Mouse (Mus musculus) forebrain, embryonic 12.5 days (tissue): ENCODE measurements at regions not wholly inside any gene's neighbourhood (a gene's known extent, or its start where the extent isn't known, plus 50 kb on each side); places are given as distances from the start of the nearest gene placed in this dataset.
A peak's percentile ranks its signal among the peaks of the same experiment; 100 is the strongest.

ENCODE experiments used
- ATAC-seq: fragments of 200-750 bp; cut with Nextera tagmentation; 2 replicates; pipeline ENCODE4 v1.8.0; 2017; ENCODE audit warnings: moderate TSS enrichment; ENCODE audit not compliant: low FRiP score
- H3K27ac ChIP-seq: fragments of 300-500 bp; sonication (generic); 2 replicates; pipeline ENCODE4 v1.5.1; 2016; ENCODE audit warnings: mild to moderate bottlenecking
- H3K27me3 ChIP-seq: fragments of 300-500 bp; sonication (generic); 2 replicates; pipeline ENCODE4 v1.6.1; 2016; ENCODE audit warnings: mild to moderate bottlenecking
- H3K36me3 ChIP-seq: fragments of 300-500 bp; sonication (generic); replicated peaks from 2 replicates; pipeline ENCODE4 v1.6.1; 2016; ENCODE audit warnings: mild to moderate bottlenecking
- H3K4me1 ChIP-seq: fragments of 300-500 bp; sonication (generic); 2 replicates; pipeline ENCODE4 v1.6.1; 2016
- H3K4me2 ChIP-seq: fragments of 300-500 bp; sonication (generic); 2 replicates; pipeline ENCODE4 v1.6.1; 2016; ENCODE audit warnings: mild to moderate bottlenecking, moderate library complexity
- H3K4me3 ChIP-seq: fragments of 300-500 bp; sonication (generic); replicated peaks from 2 replicates; pipeline ENCODE4 v1.5.1; 2016; ENCODE audit warnings: mild to moderate bottlenecking
- H3K9ac ChIP-seq: fragments of 300-500 bp; sonication (generic); 2 replicates; pipeline ENCODE4 v1.6.1; 2016; ENCODE audit warnings: mild to moderate bottlenecking
- H3K9me3 ChIP-seq: fragments of 300-500 bp; sonication (generic); 2 replicates; pipeline ENCODE4 v1.6.1; 2016
- WGBS: fragments of 180-500 bp; shearing (Covaris S2); methylation state at CpG from one replicate; pipeline ENCODE4 v1.1.7; 2016; 5-methylcytosine and 5-hydroxymethylcytosine counted together

DNA sequence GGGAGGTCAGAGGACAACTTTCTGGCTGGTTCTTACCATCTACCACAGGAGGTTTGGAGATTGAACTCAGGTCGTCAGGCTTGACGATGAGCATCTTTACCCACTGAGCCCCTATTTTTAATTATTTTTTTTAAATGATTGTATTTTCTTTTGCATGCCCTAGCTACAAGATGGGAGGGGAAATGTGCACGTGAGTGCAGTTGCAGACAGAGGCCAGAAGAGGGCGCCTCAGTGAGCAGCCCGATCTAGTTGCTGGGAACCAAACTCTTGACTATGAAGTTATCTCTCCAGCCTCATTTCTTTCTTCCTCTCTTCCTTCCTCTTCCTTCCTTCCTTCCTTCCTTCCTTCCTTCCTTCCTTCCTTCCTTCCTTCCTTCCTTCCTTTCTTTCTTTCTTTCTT is 537.3 kb upstream of the Adam5 start:
- no peak for ATAC-seq
- no peaks in the 10 kb centered on the region for H3K4me1 ChIP-seq
- no peak overlapping the region for H3K9ac ChIP-seq
- H3K4me3 ChIP-seq, result no peak overlapping the region
- no peaks in the 10 kb centered on the region for H3K36me3 ChIP-seq
- no peak overlapping the region for H3K27ac ChIP-seq
- no peaks in the 10 kb centered on the region for H3K27me3 ChIP-seq
- 90% methylated on average over 5 of the region's 5 CpGs for WGBS
- no peaks in the 10 kb centered on the region for H3K9me3 ChIP-seq
- H3K4me2 ChIP-seq, result no peak overlapping the region

GRCm38 (mm10) chr8:25358539-25359165 is 534.5 kb upstream of the Adam5 start:
- WGBS, result 91% methylated on average over 12 of the region's 12 CpGs
- no peak overlapping the region for H3K4me2 ChIP-seq
- no peak for ATAC-seq
- no peak overlapping the region for H3K4me3 ChIP-seq
- H3K27me3 ChIP-seq, result peaks cover 10% of the 10 kb centered on the region
- no peaks in the 10 kb centered on the region for H3K36me3 ChIP-seq
- H3K9ac ChIP-seq, result no peak overlapping the region
- no peak overlapping the region for H3K27ac ChIP-seq
- no peaks in the 10 kb centered on the region for H3K9me3 ChIP-seq
- H3K4me1 ChIP-seq, result peaks cover 8% of the 10 kb centered on the region; the same call in 1 of the 2 replicates

- no peak for ATAC-seq
- Histone ChIP-seq H3K27me3 (peaks cover 29% of the 10 kb centered on the region), H3K4me1 (peaks cover 11% of the 10 kb centered on the region; the same call in 1 of the 2 replicates), H3K9ac (peak overlapping the region; percentile 29; the same call in 1 of the 2 replicates), H3K36me3 (no peaks in the 10 kb centered on the region), H3K4me3 (peak overlapping the region; percentile 17), H3K27ac (no peak overlapping the region), H3K4me2 (peak overlapping the region; percentile 47), H3K9me3 (no peaks in the 10 kb centered on the region)
- WGBS, result 11% methylated on average over 27 of the region's 27 CpGs
Observed at GRCm38 (mm10) chr8:25353822-25354770, 529.9 kb upstream of the Adam5 start.

- Histone ChIP-seq H3K4me2 (peak overlapping the region; percentile 47; the same call in 1 of the 2 replicates), H3K36me3 (no peaks in the 10 kb centered on the region), H3K9me3 (no peaks in the 10 kb centered on the region), H3K4me1 (peaks cover 11% of the 10 kb centered on the region; the same call in 1 of the 2 replicates), H3K4me3 (peak overlapping the region; percentile 17), H3K27me3 (peaks cover 29% of the 10 kb centered on the region), H3K9ac (peak overlapping the region; percentile 29; the same call in 1 of the 2 replicates), H3K27ac (no peak overlapping the region)
- no peak for ATAC-seq
- WGBS, result 47% methylated on average over 7 of the region's 7 CpGs
Observed at GRCm38 (mm10) chr8:25353405-25353804, 529.2 kb upstream of the Adam5 start.

DNA sequence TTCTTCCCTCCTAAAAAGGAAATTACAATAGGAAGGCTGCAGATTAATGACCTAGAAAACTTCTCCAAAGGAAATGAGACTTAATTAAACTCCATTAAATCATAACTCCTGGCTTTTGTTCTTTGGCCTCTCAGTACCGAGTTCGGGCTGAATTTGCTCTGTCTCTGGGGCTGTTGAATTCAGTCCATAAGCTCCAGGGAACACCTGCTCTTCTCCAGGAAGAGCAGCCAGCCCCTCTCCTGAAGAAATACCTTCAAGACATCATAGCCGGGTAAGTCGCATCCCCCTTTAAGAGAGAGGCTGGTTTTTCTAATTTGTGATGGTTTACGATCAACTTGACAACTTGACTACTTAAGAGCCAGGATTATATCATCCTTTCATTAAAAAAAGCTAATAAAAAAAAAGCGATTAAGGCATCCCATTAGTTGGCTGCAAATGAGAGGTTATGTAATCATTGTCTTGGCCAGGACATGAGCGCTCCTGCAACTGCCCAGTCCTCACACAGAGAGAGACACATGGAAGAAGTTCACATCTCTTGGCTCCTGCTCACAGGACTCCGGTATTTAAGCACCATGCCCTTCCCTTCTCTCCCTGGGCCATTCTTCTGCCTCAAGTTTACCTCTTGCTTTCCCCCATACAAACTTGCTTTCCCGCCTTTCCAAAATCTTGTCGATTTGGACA is 524.0 kb upstream of the Adam5 start:
- no peak overlapping the region for H3K27ac ChIP-seq
- H3K36me3 ChIP-seq, result no peaks in the 10 kb centered on the region
- H3K4me1 ChIP-seq, result no peaks in the 10 kb centered on the region; the same call in 1 of the 2 replicates
- WGBS, result 90% methylated on average over 10 of the region's 10 CpGs
- 0 out of 2 replicates have a peak, but pooled peaks cover 2% of the 10 kb centered on the region for H3K9me3 ChIP-seq
- peaks cover 14% of the 10 kb centered on the region for H3K27me3 ChIP-seq
- H3K4me2 ChIP-seq, result no peak overlapping the region
- no peak overlapping the region for H3K4me3 ChIP-seq
- H3K9ac ChIP-seq, result no peak overlapping the region
- ATAC-seq, result no peak

DNA sequence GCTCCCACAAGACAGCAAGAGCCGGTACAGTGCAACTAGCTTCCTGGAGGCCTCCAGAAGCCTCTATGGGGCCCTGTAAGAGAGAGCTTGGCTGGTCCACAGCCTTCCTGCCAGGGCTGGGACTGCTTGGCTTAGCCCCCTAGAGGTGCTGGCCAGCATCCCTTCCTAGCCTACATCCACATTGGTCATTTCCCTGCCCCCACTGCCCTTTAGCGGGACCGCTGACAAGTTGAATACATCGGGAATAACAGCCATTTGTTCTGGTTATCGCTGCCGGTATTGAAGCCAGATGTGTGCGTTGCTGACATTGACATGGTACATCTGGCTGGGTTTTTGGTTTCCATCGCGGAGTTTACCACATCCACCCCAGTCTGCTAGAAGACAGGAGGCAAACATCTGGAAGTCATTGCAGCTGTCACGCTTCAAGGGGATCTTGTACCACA is 519.0 kb upstream of the Adam5 start:
- Histone ChIP-seq H3K36me3 (no peaks in the 10 kb centered on the region), H3K9ac (no peak overlapping the region), H3K27ac (0 out of 2 replicates have a peak overlapping the region, but pooled peaks have one; percentile 1), H3K4me3 (no peak overlapping the region), H3K9me3 (0 out of 2 replicates have a peak, but pooled peaks cover 2% of the 10 kb centered on the region), H3K4me1 (no peaks in the 10 kb centered on the region), H3K27me3 (no peaks in the 10 kb centered on the region), H3K4me2 (no peak overlapping the region)
- no peak for ATAC-seq
- WGBS, result 84% methylated on average over 10 of the region's 10 CpGs

DNA sequence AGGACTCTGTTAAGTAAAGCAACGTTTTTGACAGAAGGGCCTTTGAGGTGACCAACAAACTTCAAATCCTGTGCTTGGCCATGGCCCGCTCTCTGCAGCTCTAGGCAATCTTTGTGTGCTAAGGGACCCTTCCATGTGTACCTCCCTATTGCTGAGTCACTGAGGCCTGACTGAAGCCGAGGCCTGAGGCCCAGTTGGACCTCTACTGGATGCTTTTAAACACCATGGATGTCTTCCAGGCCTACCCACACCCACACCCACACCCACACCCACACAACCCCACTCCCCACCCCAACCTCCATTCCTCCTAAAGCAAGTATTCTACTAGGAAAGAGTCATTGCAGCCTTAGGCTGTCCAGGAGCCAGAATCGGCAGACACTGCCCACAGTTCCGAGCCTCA is 518.3 kb upstream of the Adam5 start:
- Histone ChIP-seq H3K27ac (peak overlapping the region; percentile 36; the same call in 1 of the 2 replicates), H3K9ac (no peak overlapping the region), H3K27me3 (no peaks in the 10 kb centered on the region), H3K4me2 (no peak overlapping the region), H3K4me3 (no peak overlapping the region), H3K36me3 (no peaks in the 10 kb centered on the region), H3K4me1 (no peaks in the 10 kb centered on the region), H3K9me3 (0 out of 2 replicates have a peak, but pooled peaks cover 2% of the 10 kb centered on the region)
- no peak for ATAC-seq
- WGBS, result 92% methylated on average over 5 of the region's 5 CpGs

- H3K36me3 ChIP-seq, result no peaks in the 10 kb centered on the region
- no peak overlapping the region for H3K4me3 ChIP-seq
- H3K9me3 ChIP-seq, result 0 out of 2 replicates have a peak, but pooled peaks cover 5% of the 10 kb centered on the region
- H3K4me1 ChIP-seq, result no peaks in the 10 kb centered on the region
- no peak overlapping the region for H3K9ac ChIP-seq
- no peak for ATAC-seq
- 73% methylated on average over 5 of the region's 5 CpGs for WGBS
- H3K27ac ChIP-seq, result no peak overlapping the region
- no peaks in the 10 kb centered on the region for H3K27me3 ChIP-seq
- no peak overlapping the region for H3K4me2 ChIP-seq
Observed at GRCm38 (mm10) chr8:25341225-25341624, 517.1 kb upstream of the Adam5 start.

DNA sequence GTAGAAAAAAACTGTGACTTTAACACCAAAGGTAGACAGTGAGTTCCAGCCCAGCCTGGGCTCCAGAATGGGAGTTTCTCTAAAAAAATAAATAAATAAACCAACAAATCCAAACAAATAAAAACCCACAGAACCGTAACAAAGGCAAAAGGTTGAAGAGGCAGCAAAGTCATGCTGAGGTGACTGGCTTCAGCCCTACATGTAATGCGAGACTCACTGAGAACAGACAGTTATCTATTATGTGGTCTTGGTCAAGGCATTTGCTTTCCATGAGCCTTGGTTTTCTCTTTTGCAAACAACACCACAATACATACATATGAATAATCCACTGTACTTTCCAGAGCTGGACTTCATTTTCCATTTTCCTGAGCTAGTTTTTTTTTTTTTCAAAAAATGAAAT is 516.6 kb upstream of the Adam5 start:
- H3K9me3 ChIP-seq, result 0 out of 2 replicates have a peak, but pooled peaks cover 5% of the 10 kb centered on the region
- H3K27ac ChIP-seq, result no peak overlapping the region
- H3K4me2 ChIP-seq, result no peak overlapping the region
- no peaks in the 10 kb centered on the region for H3K36me3 ChIP-seq
- no peaks in the 10 kb centered on the region for H3K4me1 ChIP-seq
- 79% methylated on average over 2 of the region's 2 CpGs for WGBS
- H3K27me3 ChIP-seq, result no peaks in the 10 kb centered on the region
- no peak overlapping the region for H3K4me3 ChIP-seq
- ATAC-seq, result no peak
- H3K9ac ChIP-seq, result no peak overlapping the region

- no peak overlapping the region for H3K4me3 ChIP-seq
- no peak for ATAC-seq
- WGBS, result 81% methylated on average over 8 of the region's 8 CpGs
- H3K27ac ChIP-seq, result no peak overlapping the region
- no peak overlapping the region for H3K9ac ChIP-seq
- H3K27me3 ChIP-seq, result no peaks in the 10 kb centered on the region
- H3K36me3 ChIP-seq, result no peaks in the 10 kb centered on the region
- no peak overlapping the region for H3K4me2 ChIP-seq
- 0 out of 2 replicates have a peak, but pooled peaks cover 2% of the 10 kb centered on the region for H3K9me3 ChIP-seq
- peaks cover 5% of the 10 kb centered on the region; the same call in 1 of the 2 replicates for H3K4me1 ChIP-seq
Observed at GRCm38 (mm10) chr8:25332120-25332607, 508.0 kb upstream of the Adam5 start.

DNA sequence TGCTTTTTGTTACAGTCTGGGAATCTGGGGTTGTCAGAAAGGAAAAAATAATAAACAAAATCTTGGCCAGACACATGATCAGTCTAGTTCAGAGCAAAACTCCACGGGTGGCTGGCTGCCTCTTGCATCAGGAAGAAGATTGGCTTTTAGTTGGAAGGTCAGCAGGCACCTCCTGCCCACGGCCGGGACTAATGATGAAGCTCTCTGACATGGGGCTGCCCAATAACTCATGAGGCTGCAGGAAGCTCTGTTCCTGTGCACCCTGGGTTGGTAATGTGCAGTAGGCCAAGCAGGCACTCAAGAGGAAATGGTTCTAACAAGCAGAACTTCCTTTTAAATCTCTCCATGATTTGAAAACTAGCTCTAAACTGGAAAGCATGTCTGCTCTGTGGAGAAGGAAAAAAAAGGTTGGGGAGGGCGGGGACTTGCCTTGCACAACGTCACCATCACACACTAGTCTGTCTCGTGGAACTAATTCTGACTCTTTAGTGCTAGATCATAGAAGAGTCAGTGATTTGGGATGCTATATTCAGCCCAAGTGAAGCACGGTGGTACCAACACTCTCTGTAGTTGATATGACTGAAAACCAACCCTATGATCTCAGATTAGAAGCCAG is 507.1 kb upstream of the Adam5 start:
- H3K27me3 ChIP-seq, result no peaks in the 10 kb centered on the region
- WGBS, result 73% methylated on average over 7 of the region's 7 CpGs
- no peak for ATAC-seq

More for the DNA sequence above, 507.1 kb upstream of the Adam5 start:
- Histone ChIP-seq H3K4me2 (no peak overlapping the region), H3K36me3 (no peaks in the 10 kb centered on the region), H3K9me3 (no peaks in the 10 kb centered on the region), H3K27ac (no peak overlapping the region), H3K9ac (no peak overlapping the region), H3K4me3 (no peak overlapping the region), H3K4me1 (peaks cover 5% of the 10 kb centered on the region; the same call in 1 of the 2 replicates)
